ENCODE assay signal across 19 mouse cellular contexts in genomic region chr6:117844597-117844996, GRCm38 (mm10). TPM values are rescaled to one million over a fixed set of nuclear protein-coding genes. Genes with fewer than 3 reads are reported as not detected.
DNase-seq lines count a peak whose midpoint lies in the region; ATAC-seq and TF ChIP-seq lines count a peak whose summit lies in the region.
"Had no signal": no experiment of that assay in that cellular context is flagged by ENCODE, and none has a peak within 500 bp of the region (broad histone marks: within the 10 kb centered on the region; RNA-seq: fewer than 3 reads in every experiment).

No protein-coding gene starts in this region.

- TF ChIP-seq EP300 in liver, postnatal 0 days (IDR thresholded peaks at IDR 0.05; ENCODE audit: low read depth): peak; percentile 50; the same call in 1 of the 2 replicates

- no peak for TF ChIP-seq CTCF in liver, postnatal 0 days (IDR thresholded peaks at IDR 0.05; ENCODE audit: low read depth)

- H3K27me3 ChIP-seq in liver, embryonic 13.5 days: no peaks in the 10 kb centered on the region
- no peaks in the 10 kb centered on the region for H3K27me3 ChIP-seq in liver, postnatal 0 days (ENCODE audit: insufficient read depth, low read length)
- H3K27me3 ChIP-seq: embryonic facial prominence, embryonic 13.5 days; forebrain, embryonic 12.5 days; heart, embryonic 13.5 days; hindbrain, embryonic 13.5 days had no signal

- H3K27ac ChIP-seq in liver, embryonic 13.5 days: peak overlapping the region; percentile 85
- 0 out of 2 replicates have a peak overlapping the region, but pooled peaks have one; percentile 4 for H3K27ac ChIP-seq in liver, postnatal 0 days (ENCODE audit: low read depth)
- H3K27ac ChIP-seq: embryonic facial prominence, embryonic 13.5 days; forebrain, embryonic 12.5 days; gastrocnemius, adult 2 months; heart, embryonic 13.5 days; hindbrain, embryonic 13.5 days had no signal

- peak; percentile 29 for DNase-seq in liver
- no peak for DNase-seq in liver, embryonic 13.5 days
- DNase-seq in liver, postnatal 0 days: no peak
- no peak for DNase-seq in lung, adult 18-20 months
- no peak for DNase-seq in frontal cortex, postnatal 14 days (ENCODE audit: low spot score in 2 of 2)
- no peak for DNase-seq in adrenal gland, postnatal 14 days
- DNase-seq: adrenal gland, postnatal 25 days; cerebellum, adult 18-20 months; cerebellum, adult 9-11 months; cerebellum, postnatal 36 days; gastrocnemius, adult 2 months; gastrocnemius, postnatal 25 days; heart, postnatal 4 days had no signal

- H3K4me3 ChIP-seq in liver, embryonic 13.5 days (replicated peaks): no peak overlapping the region
- no peak overlapping the region for H3K4me3 ChIP-seq in liver, postnatal 0 days (ENCODE audit: low read depth, low read length)
- H3K4me3 ChIP-seq: embryonic facial prominence, embryonic 13.5 days; forebrain, embryonic 12.5 days; gastrocnemius, adult 2 months; heart, embryonic 13.5 days; hindbrain, embryonic 13.5 days had no signal

- 17% methylated on average over 9 of the region's 9 CpGs for WGBS in liver, embryonic 13.5 days (ENCODE audit: insufficient replicate concordance)
- 33% methylated on average over 9 of the region's 9 CpGs for whole genome bisulfite sequencing in liver, postnatal 0 days (ENCODE audit: insufficient replicate concordance)

- H3K9ac ChIP-seq in liver, embryonic 13.5 days: peak overlapping the region; percentile 52
- no peak overlapping the region for H3K9ac ChIP-seq in liver, postnatal 0 days (replicated peaks)
- H3K9ac ChIP-seq: embryonic facial prominence, embryonic 13.5 days; forebrain, embryonic 12.5 days; heart, embryonic 13.5 days; hindbrain, embryonic 13.5 days had no signal

- H3K4me2 ChIP-seq in liver, embryonic 13.5 days: peak overlapping the region; percentile 54
- H3K4me2 ChIP-seq in liver, postnatal 0 days (ENCODE audit: low read depth, low read length): peak overlapping the region; percentile 7; the same call in 1 of the 2 replicates
- H3K4me2 ChIP-seq: embryonic facial prominence, embryonic 13.5 days; forebrain, embryonic 12.5 days; heart, embryonic 13.5 days; hindbrain, embryonic 13.5 days had no signal

- H3K9me3 ChIP-seq in liver, embryonic 13.5 days (replicated peaks): no peaks in the 10 kb centered on the region
- no peaks in the 10 kb centered on the region for H3K9me3 ChIP-seq in liver, postnatal 0 days (ENCODE audit: low read length)
- H3K9me3 ChIP-seq: embryonic facial prominence, embryonic 13.5 days; forebrain, embryonic 12.5 days; heart, embryonic 13.5 days; hindbrain, embryonic 13.5 days had no signal

- H3K4me1 ChIP-seq in liver, embryonic 13.5 days (replicated peaks): peaks cover 48% of the 10 kb centered on the region
- peaks cover 12% of the 10 kb centered on the region for H3K4me1 ChIP-seq in liver, postnatal 0 days (ENCODE audit: insufficient read depth)

- ATAC-seq in liver, embryonic 13.5 days (ENCODE audit: low read depth): peak; percentile 42
- no peak for ATAC-seq in liver, postnatal 0 days
- ATAC-seq: activated CD4-positive, CD25-positive, alpha-beta regulatory T cell, adult 4 months; forebrain, embryonic 16.5 days had no signal

- H3K36me3 ChIP-seq in liver, embryonic 13.5 days: peaks cover 43% of the 10 kb centered on the region
- peaks cover 23% of the 10 kb centered on the region for H3K36me3 ChIP-seq in liver, postnatal 0 days (replicated peaks; ENCODE audit: insufficient read depth, low read length)

RNA-seq across cellular contexts. Expression of gene Zfp637, which starts 3.6 kb away (rescaled TPM):
- polyA plus RNA-seq in liver, embryonic 13.5 days (2015; fragmentation: Nextera tagmentation; extraction: Ambion mirVana): 38.8 and 39.8 TPM in 2 replicates
- polyA plus RNA-seq in liver, postnatal 0 days (2015; fragmentation: Nextera tagmentation; extraction: Ambion mirVana): 25.4 and 25.7 TPM in 2 replicates
- 30.0 and 34.1 TPM in 2 replicates for total RNA-seq in adrenal gland, postnatal 14 days (2021)

RNA-seq across cellular contexts. Expression of gene Zfp239, which starts 17.3 kb away (rescaled TPM):
- polyA plus RNA-seq in liver, embryonic 13.5 days (2015; fragmentation: Nextera tagmentation; extraction: Ambion mirVana): 3.0 and 4.1 TPM in 2 replicates
- 0.86 and 1.1 TPM in 2 replicates for polyA plus RNA-seq in liver, postnatal 0 days (2015; fragmentation: Nextera tagmentation; extraction: Ambion mirVana)
- total RNA-seq in adrenal gland, postnatal 14 days (2021): 3.1 and 3.6 TPM in 2 replicates

RNA-seq across cellular contexts. Expression of gene Hnrnpf, which starts 55.5 kb away (rescaled TPM):
- polyA plus RNA-seq in liver, embryonic 13.5 days (2015; fragmentation: Nextera tagmentation; extraction: Ambion mirVana): 594 and 691 TPM in 2 replicates
- 264 and 270 TPM in 2 replicates for polyA plus RNA-seq in liver, postnatal 0 days (2015; fragmentation: Nextera tagmentation; extraction: Ambion mirVana)
- 385 and 431 TPM in 2 replicates for total RNA-seq in adrenal gland, postnatal 14 days (2021)
